In genomic region chr5:139324045-139324491, GRCm38 (mm10) we compare ENCODE assay signal across 9 mouse cellular contexts. TPM values are rescaled to one million over a fixed set of nuclear protein-coding genes. Genes with fewer than 3 reads are reported as not detected.
DNase-seq lines count a peak whose midpoint lies in the region; ATAC-seq lines count a peak whose summit lies in the region.
"Had no signal": no experiment of that assay in that cellular context is flagged by ENCODE, and none has a peak within 500 bp of the region (broad histone marks: within the 10 kb centered on the region; RNA-seq: fewer than 3 reads in every experiment).

No protein-coding gene starts in this region.

- no peak overlapping the region for H3K9ac ChIP-seq in heart, embryonic 15.5 days
- H3K9ac ChIP-seq in forebrain, embryonic 11.5 days (ENCODE audit: low read length): no peak overlapping the region
- H3K9ac ChIP-seq in kidney, embryonic 15.5 days: peak overlapping the region; percentile 69; the same call in 1 of the 2 replicates
- H3K9ac ChIP-seq in midbrain, embryonic 14.5 days (replicated peaks; ENCODE audit: low read length): peak overlapping the region; percentile 84

- peak overlapping the region; percentile 99 for H3K4me2 ChIP-seq in heart, embryonic 15.5 days
- no peak overlapping the region for H3K4me2 ChIP-seq in forebrain, embryonic 11.5 days (ENCODE audit: low read depth, low read length, severe bottlenecking)
- peak overlapping the region; percentile 99 for H3K4me2 ChIP-seq in kidney, embryonic 15.5 days
- H3K4me2 ChIP-seq in midbrain, embryonic 14.5 days (ENCODE audit: low read length): peak overlapping the region; percentile 80

- H3K4me1 ChIP-seq in heart, embryonic 15.5 days (replicated peaks): peaks cover 23% of the 10 kb centered on the region
- 0 out of 2 replicates have a peak, but pooled peaks cover 3% of the 10 kb centered on the region for H3K4me1 ChIP-seq in forebrain, embryonic 11.5 days (replicated peaks; ENCODE audit: control insufficient read depth, insufficient read depth, low read length)
- H3K4me1 ChIP-seq in kidney, embryonic 15.5 days: peaks cover 25% of the 10 kb centered on the region
- peaks cover 4% of the 10 kb centered on the region; the same call in 1 of the 2 replicates for H3K4me1 ChIP-seq in midbrain, embryonic 14.5 days (ENCODE audit: control insufficient read depth, insufficient read depth, low read length)

- H3K4me3 ChIP-seq in heart, embryonic 15.5 days: 0 out of 2 replicates have a peak overlapping the region, but pooled peaks have one; percentile 64
- H3K4me3 ChIP-seq in forebrain, embryonic 11.5 days (ENCODE audit: low read depth, low read length): peak overlapping the region; percentile 67; the same call in 1 of the 2 replicates
- H3K4me3 ChIP-seq in kidney, embryonic 15.5 days (replicated peaks): peak overlapping the region; percentile 66
- peak overlapping the region; percentile 68 for H3K4me3 ChIP-seq in midbrain, embryonic 14.5 days (replicated peaks; ENCODE audit: low read depth, low read length)

- H3K36me3 ChIP-seq in heart, embryonic 15.5 days: no peaks in the 10 kb centered on the region
- no peaks in the 10 kb centered on the region for H3K36me3 ChIP-seq in forebrain, embryonic 11.5 days (ENCODE audit: control insufficient read depth, insufficient read depth, low read length)
- no peaks in the 10 kb centered on the region for H3K36me3 ChIP-seq in kidney, embryonic 15.5 days
- no peaks in the 10 kb centered on the region for H3K36me3 ChIP-seq in midbrain, embryonic 14.5 days (ENCODE audit: control insufficient read depth, insufficient read depth, low read length)

- WGBS in heart, embryonic 15.5 days: 55% methylated on average over 5 of the region's 5 CpGs
- 61% methylated on average over 5 of the region's 5 CpGs for WGBS in forebrain, embryonic 11.5 days
- 52% methylated on average over 5 of the region's 5 CpGs for WGBS in kidney, embryonic 15.5 days
- 54% methylated on average over 5 of the region's 5 CpGs for WGBS in midbrain, embryonic 14.5 days

- DNase-seq in heart, adult 8-10 months (ENCODE audit: low spot score): no peak
- DNase-seq in MN1 (ENCODE audit: low spot score): peak; percentile 65
- no peak for DNase-seq in forebrain, embryonic 11.5 days (ENCODE audit: low spot score)
- peak; percentile 20 for DNase-seq in midbrain, embryonic 14.5 days
- no peak for DNase-seq in gastrocnemius, postnatal 36 days
- DNase-seq in gastrocnemius, postnatal 25 days: no peak

- ATAC-seq in heart, embryonic 15.5 days (replicated peaks; ENCODE audit: insufficient number of reproducible peaks, insufficient read depth, low FRiP score, low read depth): no peak
- no peak for ATAC-seq in forebrain, embryonic 11.5 days (replicated peaks; ENCODE audit: low FRiP score)
- peak; percentile 38; the same call in 1 of the 2 replicates for ATAC-seq in kidney, embryonic 15.5 days (replicated peaks; ENCODE audit: low FRiP score)
- no peak for ATAC-seq in midbrain, embryonic 14.5 days (ENCODE audit: low FRiP score, low TSS enrichment)

- no peaks in the 10 kb centered on the region for H3K9me3 ChIP-seq in heart, embryonic 15.5 days (replicated peaks)
- H3K9me3 ChIP-seq in forebrain, embryonic 11.5 days (ENCODE audit: control insufficient read depth, low read length): no peaks in the 10 kb centered on the region
- no peaks in the 10 kb centered on the region for H3K9me3 ChIP-seq in kidney, embryonic 15.5 days (replicated peaks)
- H3K9me3 ChIP-seq in midbrain, embryonic 14.5 days (ENCODE audit: control insufficient read depth, low read length): no peaks in the 10 kb centered on the region

- H3K27me3 ChIP-seq in heart, embryonic 15.5 days: peaks cover 48% of the 10 kb centered on the region
- H3K27me3 ChIP-seq in forebrain, embryonic 11.5 days (ENCODE audit: control insufficient read depth, insufficient read depth, low read length): peaks cover 31% of the 10 kb centered on the region
- H3K27me3 ChIP-seq in kidney, embryonic 15.5 days: peaks cover 43% of the 10 kb centered on the region
- H3K27me3 ChIP-seq in midbrain, embryonic 14.5 days (ENCODE audit: control insufficient read depth, insufficient read depth, low read length): peaks cover 30% of the 10 kb centered on the region

- intact Hi-C loops in gastrocnemius, postnatal 36 days (cut with DNase I): loop anchor here (2.0 to 10.0 kb wide), 2 partner anchors 43 to 139 kb away; no protein-coding TSS in a partner anchor

- H3K27ac ChIP-seq in heart, embryonic 15.5 days: no peak overlapping the region
- H3K27ac ChIP-seq in forebrain, embryonic 11.5 days (ENCODE audit: low read depth, low read length): no peak overlapping the region
- H3K27ac ChIP-seq in kidney, embryonic 15.5 days: no peak overlapping the region
- H3K27ac ChIP-seq in midbrain, embryonic 14.5 days (replicated peaks; ENCODE audit: low read depth, low read length): no peak overlapping the region
- H3K27ac ChIP-seq: heart, adult 2 months had no signal

RNA-seq across cellular contexts. Expression of gene Adap1, which starts 1.4 kb away (rescaled TPM):
- polyA plus RNA-seq in heart, embryonic 15.5 days (2015; fragmentation: Nextera tagmentation; extraction: Ambion mirVana): 1.9 and 3.1 TPM in 2 replicates
- 1 to 10 TPM; 2.1 to 4.2 (median 2.9) TPM for total RNA-seq in heart, adult 8-10 months (2022)
- 1.9 and 2.0 TPM in 2 replicates for polyA plus RNA-seq in forebrain, embryonic 11.5 days (2014; fragmentation: Nextera tagmentation; extraction: Ambion mirVana)
- polyA plus RNA-seq in kidney, embryonic 15.5 days (2015; fragmentation: Nextera tagmentation; extraction: Ambion mirVana): 2.1 and 2.2 TPM in 2 replicates
- 38.6 and 64.0 TPM in 2 replicates for polyA plus RNA-seq in midbrain, embryonic 14.5 days (2014; fragmentation: Nextera tagmentation; extraction: Ambion mirVana)
- 1 to 10 TPM; 1.6 to 1.7 TPM for total RNA-seq in gastrocnemius, postnatal 36 days (2021)
- 1 to 10 TPM; 1.1 to 1.4 TPM for total RNA-seq in gastrocnemius, postnatal 25 days (2021)

RNA-seq across cellular contexts. Expression of gene Cox19, which starts 27.1 kb away (rescaled TPM):
- 69.7 and 77.3 TPM in 2 replicates for polyA plus RNA-seq in heart, embryonic 15.5 days (2015; fragmentation: Nextera tagmentation; extraction: Ambion mirVana)
- total RNA-seq in heart, adult 8-10 months (2022): 100 to 1,000 TPM in 3 of 4 experiments, 10 to 100 TPM in 1; 96.9 to 114 (median 106) TPM
- polyA plus RNA-seq in forebrain, embryonic 11.5 days (2014; fragmentation: Nextera tagmentation; extraction: Ambion mirVana): 103 and 130 TPM in 2 replicates
- polyA plus RNA-seq in kidney, embryonic 15.5 days (2015; fragmentation: Nextera tagmentation; extraction: Ambion mirVana): 96.2 and 102 TPM in 2 replicates
- polyA plus RNA-seq in midbrain, embryonic 14.5 days (2014; fragmentation: Nextera tagmentation; extraction: Ambion mirVana): 129 and 130 TPM in 2 replicates
- 10 to 100 TPM; 52.8 to 68.3 TPM for total RNA-seq in gastrocnemius, postnatal 36 days (2021)
- 10 to 100 TPM; 74.4 to 86.5 TPM for total RNA-seq in gastrocnemius, postnatal 25 days (2021)

RNA-seq across cellular contexts. Expression of gene Cyp2w1, which starts 28.3 kb away (rescaled TPM):
- 0.47 TPM in 1 of 2 replicates, not detected in the other for polyA plus RNA-seq in heart, embryonic 15.5 days (2015; fragmentation: Nextera tagmentation; extraction: Ambion mirVana)
- not detected for total RNA-seq in heart, adult 8-10 months (2022)
- polyA plus RNA-seq in forebrain, embryonic 11.5 days (2014; fragmentation: Nextera tagmentation; extraction: Ambion mirVana): not detected in 2 replicates
- polyA plus RNA-seq in kidney, embryonic 15.5 days (2015; fragmentation: Nextera tagmentation; extraction: Ambion mirVana): 0.16 and 0.60 TPM in 2 replicates
- polyA plus RNA-seq in midbrain, embryonic 14.5 days (2014; fragmentation: Nextera tagmentation; extraction: Ambion mirVana): not detected in 2 replicates
- not detected for total RNA-seq in gastrocnemius, postnatal 36 days (2021)
- total RNA-seq in gastrocnemius, postnatal 25 days (2021): not detected
- total RNA-seq: heart, adult 2 months had no signal
- polyA plus RNA-seq: heart, adult 2 months had no signal

RNA-seq across cellular contexts. Expression of gene Gpr146, which starts 53.4 kb away (rescaled TPM):
- polyA plus RNA-seq in heart, embryonic 15.5 days (2015; fragmentation: Nextera tagmentation; extraction: Ambion mirVana): 14.0 and 14.7 TPM in 2 replicates
- 10 to 100 TPM; 43.1 to 55.6 (median 47.0) TPM for total RNA-seq in heart, adult 8-10 months (2022)
- polyA plus RNA-seq in forebrain, embryonic 11.5 days (2014; fragmentation: Nextera tagmentation; extraction: Ambion mirVana): 1.8 and 1.9 TPM in 2 replicates
- polyA plus RNA-seq in kidney, embryonic 15.5 days (2015; fragmentation: Nextera tagmentation; extraction: Ambion mirVana): 4.1 and 5.4 TPM in 2 replicates
- 1.2 and 1.8 TPM in 2 replicates for polyA plus RNA-seq in midbrain, embryonic 14.5 days (2014; fragmentation: Nextera tagmentation; extraction: Ambion mirVana)
- 10 to 100 TPM; 25.3 to 30.4 TPM for total RNA-seq in gastrocnemius, postnatal 36 days (2021)
- 10 to 100 TPM; 23.5 to 23.6 TPM for total RNA-seq in gastrocnemius, postnatal 25 days (2021)

Comparison
In these comparisons a context has a peak if more than half of its experiments do, and no peak if none do; other contexts are left out.
1. H3K9ac ChIP-seq: peak in kidney, embryonic 15.5 days (single experiment) and midbrain, embryonic 14.5 days (single experiment); none in heart, embryonic 15.5 days (single experiment) and forebrain, embryonic 11.5 days (single experiment).
2. DNase-seq: peak in MN1 (single experiment) and midbrain, embryonic 14.5 days (single experiment); none in heart, adult 8-10 months (single experiment), forebrain, embryonic 11.5 days (single experiment), gastrocnemius, postnatal 36 days (0 of 2) and gastrocnemius, postnatal 25 days (single experiment).
3. Peak in every context shown above with its lines, with median percentiles within 50 percentile points of each other: H3K4me3 ChIP-seq.